Mouse (Mus musculus) ES-E14 (cell line): ENCODE results near the gene Tbxas1. TPM values are rescaled to one million over a fixed set of nuclear protein-coding genes. Genes with fewer than 3 reads are reported as not detected.

Source experiments
- DNase-seq: peaks from one replicate; pipeline ENCODE4 v3.0.0-alpha.2; 2013; ENCODE audit warnings: low read depth, low spot score
- H3K27ac ChIP-seq: 2 replicates; pipeline ENCODE4 v1.5.1; 2012; ENCODE audit warnings: low read depth, mild to moderate bottlenecking, low read length, moderate library complexity, mixed read lengths; ENCODE audit not compliant: poor library complexity, insufficient read depth, severe bottlenecking
- H3K36me3 ChIP-seq: 2 replicates; pipeline ENCODE4 v1.6.1; 2012; ENCODE audit warnings: mild to moderate bottlenecking, low read length, moderate library complexity, mixed read lengths; ENCODE audit not compliant: control insufficient read depth, poor library complexity, insufficient read depth, severe bottlenecking
- H3K4me1 ChIP-seq, 2 experiments: fragments of 150-350 bp in 1 of 2; sonication (generic) in 1 of 2; 2 replicates each; pipeline ENCODE4 v1.6.1; 2012; ENCODE audit warnings: low read length in 2 of 2, mild to moderate bottlenecking in 1 of 2, mixed read lengths in 1 of 2; ENCODE audit not compliant: control insufficient read depth in 2 of 2, insufficient read depth in 2 of 2, poor library complexity in 1 of 2
- H3K4me3 ChIP-seq, 2 experiments: fragments of 150-350 bp in 1 of 2; sonication (generic) in 1 of 2; 2 replicates each; pipeline ENCODE4 v1.5.1; 2012; ENCODE audit warnings: low read length in 2 of 2, low read depth in 1 of 2, mild to moderate bottlenecking in 1 of 2, mixed read lengths in 1 of 2; ENCODE audit not compliant: insufficient read depth in 1 of 2, poor library complexity in 1 of 2, severe bottlenecking in 1 of 2
- H3K9ac ChIP-seq: 2 replicates; pipeline ENCODE4 v1.6.1; 2012; ENCODE audit warnings: low read depth, mild to moderate bottlenecking, low read length, mixed read lengths; ENCODE audit not compliant: poor library complexity, insufficient read depth, severe bottlenecking
- H3K9me3 ChIP-seq: fragments of 150-350 bp; sonication (generic); 2 replicates; pipeline ENCODE4 v1.6.1; 2012; ENCODE audit warnings: low read depth, mild to moderate bottlenecking, low read length; ENCODE audit not compliant: control insufficient read depth, insufficient read depth
- CHD2 ChIP-seq: IDR thresholded peaks from 2 replicates; pipeline ENCODE4 v1.6.1; 2014; ENCODE audit warnings: mild to moderate bottlenecking, low read depth, low read length, inconsistent platforms
- HCFC1 ChIP-seq: IDR thresholded peaks from 2 replicates; pipeline ENCODE4 v1.6.1; 2012; ENCODE audit warnings: low read length, inconsistent platforms, borderline replicate concordance; ENCODE audit not compliant: insufficient read depth
- MAFK ChIP-seq: IDR thresholded peaks from 2 replicates; pipeline ENCODE4 v1.6.1; 2014; ENCODE audit warnings: mild to moderate bottlenecking, low read depth, low read length, inconsistent platforms; ENCODE audit not compliant: insufficient read depth
- ZC3H11A ChIP-seq: IDR thresholded peaks from 2 replicates; pipeline ENCODE4 v1.6.1; 2012; ENCODE audit warnings: low read depth, mild to moderate bottlenecking, inconsistent platforms, low read length, borderline replicate concordance
- ZNF384 ChIP-seq: IDR thresholded peaks from 2 replicates; pipeline ENCODE4 v1.6.1; 2012; ENCODE audit warnings: low read depth, low read length, inconsistent platforms
- in situ Hi-C, 2 experiments: fragments of 600-800 bp; cut with MboI; formaldehyde crosslinking; loops; one replicate each; pipeline ENCODE4 v1.15.1; 2025; ENCODE audit warnings: low sequenced_read_pairs in 2 of 2, inconsistent platforms in 1 of 2; ENCODE audit not compliant: unreplicated experiment in 2 of 2
- total RNA-seq: library from RNA; depleted of rRNA; stranded (reverse); fragments of 300-350 nt; gene quantifications from 2 replicates; pipeline ENCODE4 v1.2.3, GENCODE M21; 2012

The Tbxas1 gene
- total RNA-seq, 1 experiment, result not detected

- in situ Hi-C loops, result no loop called here
- H3K36me3 ChIP-seq, result no peaks in the 10 kb centered on the region
- no peak overlapping the region for H3K9ac ChIP-seq
- DNase-seq, result no peak
- H3K4me3 ChIP-seq, result no peak overlapping the region
- no peak overlapping the region for H3K27ac ChIP-seq
- TF ChIP-seq MAFK (no peak), ZNF384 (no peak), ZC3H11A (no peak), CHD2 (no peak), HCFC1 (no peak)
- no peaks in the 10 kb centered on the region for H3K4me1 ChIP-seq
- H3K9me3 ChIP-seq, result no peaks in the 10 kb centered on the region
Observed at GRCm38 (mm10) chr6:38941016-38941415, 65.8 kb downstream of the Tbxas1 start.

- DNase-seq, result no peak
- Histone ChIP-seq H3K9me3 (no peaks in the 10 kb centered on the region), H3K4me1 (no peaks in the 10 kb centered on the region), H3K9ac (no peak overlapping the region), H3K27ac (no peak overlapping the region), H3K4me3 (no peak overlapping the region), H3K36me3 (no peaks in the 10 kb centered on the region)
- no peak for TF ChIP-seq ZC3H11A
- no peak for TF ChIP-seq HCFC1
- no peak for TF ChIP-seq CHD2
- TF ChIP-seq ZNF384, result no peak
- TF ChIP-seq MAFK, result no peak
- in situ Hi-C loops, result no loop called here
Observed at GRCm38 (mm10) chr6:38942771-38943170, 67.6 kb downstream of the Tbxas1 start.

- no peaks in the 10 kb centered on the region for H3K9me3 ChIP-seq
- no peak overlapping the region for H3K4me3 ChIP-seq
- no peak overlapping the region for H3K27ac ChIP-seq
- H3K9ac ChIP-seq, result no peak overlapping the region
- TF ChIP-seq MAFK (no peak), ZC3H11A (no peak), CHD2 (no peak)
- DNase-seq, result no peak
- H3K4me1 ChIP-seq, result no peaks in the 10 kb centered on the region
- H3K36me3 ChIP-seq, result no peaks in the 10 kb centered on the region
- in situ Hi-C loops, result no loop called here
Observed at GRCm38 (mm10) chr6:38944392-38944791, 69.2 kb downstream of the Tbxas1 start.

- no peak for DNase-seq
- no peak overlapping the region for H3K4me3 ChIP-seq
- H3K4me1 ChIP-seq, result no peaks in the 10 kb centered on the region
- no peak overlapping the region; the same call in 1 of the 2 replicates for H3K27ac ChIP-seq
- H3K36me3 ChIP-seq, result no peaks in the 10 kb centered on the region
- no peak overlapping the region for H3K9ac ChIP-seq
- in situ Hi-C loops, result no loop called here
- H3K9me3 ChIP-seq, result no peaks in the 10 kb centered on the region
- TF ChIP-seq ZNF384 (no peak), HCFC1 (no peak), MAFK (no peak), ZC3H11A (no peak), CHD2 (no peak)
Observed at GRCm38 (mm10) chr6:38944826-38945225, 69.6 kb downstream of the Tbxas1 start.

GRCm38 (mm10) chr6:38945681-38946080 is 70.5 kb downstream of the Tbxas1 start:
- in situ Hi-C loops, result no loop called here

More at GRCm38 (mm10) chr6:38945681-38946080, 70.5 kb downstream of the Tbxas1 start:
- no peak for TF ChIP-seq ZC3H11A
- no peak for TF ChIP-seq HCFC1
- no peak for TF ChIP-seq MAFK
- no peak for TF ChIP-seq ZNF384
- TF ChIP-seq CHD2, result no peak
- Histone ChIP-seq H3K36me3 (no peaks in the 10 kb centered on the region), H3K4me1 (no peaks in the 10 kb centered on the region), H3K9me3 (no peaks in the 10 kb centered on the region), H3K27ac (no peak overlapping the region), H3K9ac (no peak overlapping the region), H3K4me3 (no peak overlapping the region)
- no peak for DNase-seq
